Mouse (Mus musculus) urinary bladder, postnatal 36 days (tissue): Measurements from ENCODE around the gene Dtl.

ENCODE experiments used
- DNase-seq, 2 experiments: peaks; one replicate each; pipeline ENCODE4 v3.0.0; 2022; ENCODE audit warnings: low spot score in 2 of 2, mixed read lengths in 1 of 2

The Dtl gene

DNA sequence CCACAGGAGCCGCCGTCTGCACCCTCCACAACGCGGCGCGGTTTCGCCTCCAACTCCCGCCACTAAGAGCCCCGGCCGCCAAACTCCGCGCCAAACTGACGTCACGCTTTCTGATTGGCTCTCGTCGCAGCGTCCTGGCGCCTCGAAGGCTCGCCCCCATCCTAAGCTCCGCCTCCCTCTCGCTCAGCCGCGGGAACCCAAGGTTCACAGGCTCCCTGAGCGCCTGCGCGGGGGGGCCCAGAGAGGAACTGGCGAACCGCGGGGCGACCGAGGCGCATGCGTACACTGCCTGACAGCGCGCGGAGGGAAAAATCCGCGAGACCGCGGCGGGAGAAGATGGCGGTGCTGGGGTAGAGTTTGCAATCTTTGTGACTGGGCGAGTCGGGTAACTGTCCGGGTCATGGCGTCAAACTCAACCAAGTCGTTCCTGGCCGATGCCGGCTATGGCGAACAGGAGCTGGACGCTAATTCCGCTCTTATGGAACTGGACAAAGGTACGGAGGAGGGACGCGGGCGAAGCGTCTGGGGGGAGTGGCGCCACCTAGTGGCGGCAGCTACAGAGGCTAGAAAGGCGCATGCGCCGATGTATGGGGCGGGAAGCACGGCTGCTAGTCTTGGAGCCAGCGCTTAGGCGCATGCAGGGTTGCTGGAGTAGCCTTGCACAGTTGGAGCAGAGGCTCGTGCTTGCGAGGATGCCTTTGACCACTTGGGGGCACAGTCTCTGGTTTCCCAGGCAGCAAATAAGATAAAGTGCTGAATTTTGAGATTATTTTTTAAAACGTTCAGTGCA is at the start of gene Dtl, which contains the start of gene Ints7:
TSS of gene Dtl (minus strand) at position 87 of the 790 bp plus-strand sequence.
TSS of gene Ints7 (plus strand) at position 179 of the 790 bp plus-strand sequence.
- DNase-seq: peak; percentile 99 to 100

- DNase-seq: no peak
These were observed 49.7 kb upstream of the Dtl start for GRCm38 (mm10) chr1:191625026-191625425.

DNA sequence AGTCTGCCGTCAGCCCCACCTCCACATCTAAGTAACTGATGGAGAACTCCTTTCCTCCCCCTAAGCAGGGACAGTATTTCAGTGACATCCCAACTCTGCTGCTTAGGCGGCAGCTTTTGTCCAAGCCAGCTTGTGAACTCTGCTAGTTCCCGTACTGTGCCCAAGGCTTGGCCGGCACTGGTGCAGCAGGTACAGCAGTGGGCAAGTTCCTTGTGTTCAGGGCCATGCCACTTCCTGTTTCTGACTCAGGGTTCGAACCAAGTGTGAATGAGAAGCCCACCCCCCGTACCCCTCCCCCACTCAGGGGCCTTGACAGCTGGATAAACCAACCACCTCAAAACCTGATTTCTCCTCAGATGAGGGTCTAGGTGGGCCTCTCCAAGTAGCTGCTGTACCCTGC is 49.1 kb upstream of the Dtl start:
- no peak for DNase-seq

- no peak for DNase-seq
These were observed 47.5 kb upstream of the Dtl start for GRCm38 (mm10) chr1:191622801-191623200.

- DNase-seq: no peak
These were observed 45.8 kb upstream of the Dtl start for GRCm38 (mm10) chr1:191621096-191621495.

GRCm38 (mm10) chr1:191618067-191618766 is 42.9 kb upstream of the Dtl start:
- DNase-seq: no peak

DNA sequence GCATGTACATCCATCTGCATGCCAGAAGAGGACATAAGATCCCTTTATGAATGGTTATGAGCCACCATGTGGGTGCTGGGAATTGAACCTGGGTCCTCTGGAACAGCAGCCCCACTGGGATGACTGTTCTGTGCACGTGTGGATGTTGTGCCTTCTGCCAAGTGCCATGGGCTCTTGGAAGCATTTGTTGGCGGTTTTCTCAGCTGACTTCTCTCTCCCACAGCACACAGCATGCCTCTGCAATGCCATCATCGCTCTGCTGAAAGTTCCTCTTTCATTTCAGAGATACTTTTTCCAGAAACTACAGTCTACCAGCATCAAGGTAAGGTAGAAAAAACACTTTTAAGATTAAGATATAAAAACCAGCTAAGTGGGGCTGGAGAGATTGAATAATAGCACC is 42.2 kb upstream of the Dtl start:
- DNase-seq: no peak

DNA sequence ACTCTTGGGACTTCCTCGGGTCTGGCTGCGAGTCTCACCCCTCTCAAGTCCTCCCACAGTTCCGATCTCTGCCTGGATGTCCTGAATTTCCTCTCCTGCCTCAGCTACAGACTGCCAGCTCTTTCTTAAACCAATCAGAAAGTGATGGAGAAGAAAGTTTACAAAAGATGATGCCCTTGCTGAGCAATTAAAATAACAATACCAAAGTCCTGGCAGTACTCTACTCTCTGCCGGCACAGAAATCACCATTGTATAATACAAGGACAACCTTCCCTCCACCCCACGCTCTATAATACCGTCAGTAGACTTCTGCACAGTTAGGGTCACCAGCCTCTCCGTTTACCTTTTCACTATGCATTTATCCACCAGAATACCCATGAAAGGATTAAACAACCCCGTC is 40.9 kb upstream of the Dtl start:
- no peak for DNase-seq

- DNase-seq: no peak
These were observed 37.5 kb upstream of the Dtl start for GRCm38 (mm10) chr1:191612877-191613276.

DNA sequence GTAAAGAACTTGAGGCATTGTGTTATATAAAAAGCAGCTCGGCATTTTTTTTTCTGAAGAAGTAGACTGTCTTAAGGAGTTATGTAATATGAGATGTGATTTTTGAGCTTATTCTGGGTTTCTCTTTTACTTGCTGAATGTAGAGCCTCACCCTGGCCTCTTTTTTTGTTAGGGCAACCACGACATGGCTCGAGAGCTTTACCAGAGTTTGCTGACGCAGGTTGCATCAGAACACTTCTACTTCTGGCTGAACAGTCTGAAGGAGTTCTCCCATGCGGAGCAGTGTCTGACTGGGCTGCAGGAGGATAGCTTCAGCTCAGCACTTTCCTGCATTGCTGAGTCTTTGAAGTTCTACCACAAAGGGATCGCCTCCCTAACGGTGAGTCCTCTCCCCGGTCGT is 36.3 kb upstream of the Dtl start:
- no peak for DNase-seq

- DNase-seq: no peak
These were observed 35.0 kb upstream of the Dtl start for GRCm38 (mm10) chr1:191610357-191610756.

DNA sequence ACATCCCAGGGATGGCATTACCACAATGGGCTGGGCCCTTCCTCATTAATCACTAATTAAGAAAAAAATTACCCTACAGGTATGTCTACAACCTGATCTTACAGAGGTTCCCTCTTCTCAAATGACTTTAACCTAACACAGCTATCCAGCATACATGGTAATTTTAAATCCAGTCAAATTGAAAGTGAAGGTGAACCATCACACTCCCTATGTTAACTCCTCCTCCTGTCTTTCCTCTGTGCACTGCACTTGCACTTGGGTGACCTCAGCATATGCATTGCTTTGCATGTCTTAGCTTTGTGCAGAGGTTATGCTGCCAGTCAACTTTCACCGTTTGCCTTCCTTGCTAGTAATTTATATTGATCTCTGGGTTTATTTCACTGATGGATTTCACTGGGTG is 34.2 kb upstream of the Dtl start:
- no peak for DNase-seq

- DNase-seq: no peak
These were observed 33.7 kb upstream of the Dtl start for GRCm38 (mm10) chr1:191609051-191609450.

DNA sequence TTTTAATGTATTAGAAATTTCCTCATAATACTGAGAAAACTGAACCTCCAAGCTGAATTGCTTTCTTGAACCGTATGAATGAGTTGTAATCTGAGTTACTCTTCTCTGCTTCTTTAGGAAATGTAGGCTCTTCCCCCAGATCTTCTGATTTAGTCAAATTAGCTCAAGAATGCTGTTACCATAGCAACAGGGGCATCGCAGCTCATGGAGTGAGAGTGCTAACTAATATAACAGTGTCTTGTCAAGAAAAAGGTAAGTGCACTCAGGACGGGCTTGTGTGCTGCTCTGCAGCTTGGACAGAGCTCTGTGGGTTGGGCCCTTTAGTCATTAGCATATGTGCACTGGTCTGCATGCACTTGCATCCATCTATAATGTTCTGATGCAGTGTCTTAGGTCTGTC is 29.3 kb upstream of the Dtl start:
- DNase-seq: no peak

GRCm38 (mm10) chr1:191599210-191599609 is 23.9 kb upstream of the Dtl start:
- DNase-seq: no peak

DNA sequence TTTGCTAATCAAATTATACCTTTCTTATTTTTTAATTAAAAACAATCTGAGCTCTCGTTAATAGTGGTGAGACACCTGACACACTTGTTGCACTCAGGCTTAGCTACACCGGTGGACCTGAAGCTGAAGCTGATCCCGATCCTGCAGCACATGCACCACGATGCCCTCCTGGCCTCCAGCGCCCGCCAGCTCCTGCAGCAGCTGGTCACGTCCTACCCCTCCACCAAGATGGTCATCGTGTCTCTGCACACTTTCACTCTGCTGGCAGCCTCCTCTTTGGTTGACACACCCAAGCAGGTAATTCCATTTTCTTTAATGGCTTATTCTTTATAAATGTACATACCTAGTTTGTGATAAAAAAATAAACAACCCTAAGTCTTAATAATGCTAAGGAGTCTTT is 20.7 kb upstream of the Dtl start:
- no peak for DNase-seq

DNA sequence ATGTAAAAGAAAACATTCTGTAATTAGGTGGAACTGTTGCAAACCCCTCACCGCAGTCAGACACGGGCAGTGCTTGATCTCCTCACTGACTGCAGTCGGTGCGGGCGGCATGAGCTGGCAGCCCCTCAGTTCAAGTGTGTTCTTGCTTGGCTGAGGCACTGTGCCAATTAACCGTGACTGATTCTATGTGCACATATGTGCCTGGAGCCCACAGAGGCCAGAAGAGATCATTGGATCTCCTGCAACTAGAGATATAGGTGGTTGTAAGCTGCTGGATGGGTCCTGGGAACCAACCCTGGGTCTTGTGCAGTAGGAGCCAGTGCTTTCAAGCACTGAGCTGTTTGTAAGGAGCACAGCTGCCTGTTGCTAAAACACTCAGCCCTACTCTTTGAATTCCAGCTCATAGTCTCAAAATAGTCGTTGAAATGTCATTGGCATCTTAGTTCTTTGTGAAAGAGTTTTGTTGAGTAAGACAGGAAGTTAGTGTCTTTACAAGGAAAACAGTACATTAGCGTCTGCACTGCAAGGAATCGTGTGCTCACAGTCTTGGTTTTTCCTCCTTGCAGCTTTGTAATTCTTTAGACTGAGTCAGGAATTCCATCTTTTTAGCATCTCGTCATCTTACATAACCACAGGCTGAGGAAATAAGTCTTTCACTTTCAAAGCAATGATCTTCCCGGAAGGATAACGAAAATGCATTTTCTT is 16.8 kb upstream of the Dtl start:
- DNase-seq: no peak

DNA sequence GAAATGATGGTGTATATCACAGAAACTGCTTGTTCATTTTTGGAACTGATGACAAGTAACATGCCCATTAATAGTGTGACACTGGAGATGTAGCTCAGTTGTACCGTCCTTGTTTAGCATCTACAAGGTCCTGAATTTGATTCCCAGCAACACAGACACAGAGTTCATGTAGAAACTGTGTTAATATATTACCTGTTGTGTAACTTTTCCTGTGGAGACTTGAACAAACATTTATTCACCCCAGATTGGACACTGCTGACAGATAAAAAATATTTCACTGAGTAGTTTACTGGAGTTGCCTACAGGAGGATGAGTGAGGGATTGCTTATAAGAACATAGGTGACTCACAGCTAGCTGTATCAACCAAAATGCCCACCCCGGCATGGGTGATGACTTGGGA is 13.4 kb upstream of the Dtl start:
- DNase-seq: no peak

GRCm38 (mm10) chr1:191587062-191587461 is 11.7 kb upstream of the Dtl start:
- no peak for DNase-seq

DNA sequence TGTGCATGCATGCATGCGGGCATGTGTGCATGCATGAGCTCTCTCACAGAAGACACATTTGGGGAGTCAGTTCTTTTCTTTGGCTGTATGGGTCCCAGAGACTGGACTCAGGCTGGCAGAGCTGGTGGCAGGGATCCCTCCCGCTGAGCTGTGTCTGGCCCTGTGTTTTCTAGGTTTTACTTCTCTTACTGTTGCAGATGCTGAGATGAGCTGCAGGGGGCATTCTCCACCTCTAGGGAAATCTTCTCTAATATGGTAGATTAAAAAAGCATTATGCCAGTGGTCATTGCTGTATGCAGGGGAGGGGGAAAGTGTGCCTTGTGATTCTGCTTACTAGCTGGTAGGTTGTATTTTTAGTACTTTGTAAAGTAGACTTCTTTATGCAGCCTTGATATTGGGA is 10.4 kb upstream of the Dtl start:
- no peak for DNase-seq

DNA sequence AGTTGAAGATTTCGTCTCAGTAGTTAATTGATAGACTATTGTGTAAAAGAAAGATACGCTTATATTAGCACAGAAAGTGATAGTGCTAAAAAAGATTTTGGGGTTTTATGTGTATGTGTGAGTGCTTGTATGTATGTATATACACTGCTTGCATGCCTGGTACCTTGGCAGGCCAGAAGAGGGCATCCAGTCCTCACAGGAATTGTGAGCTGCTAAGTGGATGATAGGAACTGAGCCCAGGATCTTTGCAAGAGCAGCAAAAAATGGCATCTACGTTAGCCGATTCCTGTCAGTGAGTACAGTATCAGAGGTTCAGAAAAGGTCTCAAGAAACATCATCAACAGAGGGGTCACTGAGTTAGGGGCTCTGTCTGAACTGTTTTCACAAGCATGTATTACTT is 9.1 kb upstream of the Dtl start:
- DNase-seq: no peak

DNA sequence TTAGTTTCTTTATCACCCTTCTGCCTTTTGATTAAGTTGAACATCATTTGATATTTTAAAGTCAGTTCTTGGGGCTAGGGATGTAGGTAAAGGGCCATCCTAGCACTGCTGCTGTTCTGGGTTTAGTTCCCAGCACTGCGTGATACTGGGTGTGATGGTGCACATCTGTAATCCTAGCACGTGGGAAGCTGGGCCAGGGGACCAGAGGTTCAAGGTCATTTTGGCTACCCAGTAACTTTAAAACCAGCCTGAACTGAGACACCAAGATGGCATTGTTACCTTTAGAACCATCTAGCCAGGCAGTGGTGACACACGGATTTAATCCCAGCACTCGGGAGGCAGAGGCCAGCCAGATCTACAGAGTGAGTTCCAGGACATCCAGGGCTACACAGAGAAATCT is 8.5 kb upstream of the Dtl start:
- no peak for DNase-seq

DNA sequence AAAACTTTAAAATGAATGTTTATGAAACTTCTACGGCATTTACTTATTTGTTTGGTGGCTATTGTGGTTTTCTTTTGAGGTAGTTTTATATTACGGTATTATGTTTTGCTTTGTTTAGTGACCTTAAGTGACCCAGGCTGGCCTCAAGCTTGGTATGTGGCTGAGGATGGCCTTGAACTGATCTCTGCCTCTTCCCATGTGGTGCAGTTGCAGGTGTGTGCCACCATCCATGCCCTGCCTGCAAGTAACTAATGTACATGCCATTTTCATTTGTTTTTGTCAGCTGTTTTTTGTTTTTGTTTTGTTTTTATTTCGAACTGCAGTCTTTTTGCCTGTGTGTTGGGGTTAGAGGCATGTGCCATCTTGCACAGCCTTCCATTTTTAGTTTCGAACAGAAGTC is 6.3 kb upstream of the Dtl start:
- DNase-seq: no peak
